Mouse (Mus musculus) stomach, embryonic 14.5 days (tissue): ENCODE results near the gene Sec14l2. TPM values are rescaled to one million over a fixed set of nuclear protein-coding genes. Genes with fewer than 3 reads are reported as not detected.
A peak's percentile ranks its signal among the peaks of the same experiment; 100 is the strongest.

Experiments used
- microRNA-seq: library from miRNA; unstranded; fragments of <30 nt; microRNA quantifications from one replicate; pipeline ENCODE4, GENCODE M21; 2016
- polyA plus RNA-seq: library from polyadenylated mRNA; unstranded; fragments of >200 nt; fragmentation: Nextera tagmentation; extraction: Ambion mirVana; gene quantifications from 2 replicates; pipeline ENCODE4 v1.2.1, GENCODE M21; 2014

The Sec14l2 gene
- polyA plus RNA-seq, 1 experiment from 2014 or later, result 1.4 TPM

Small RNA genes within 50 kb of the gene (microRNA-seq; reads per million reads assigned to microRNA genes)
- 2.6 reads per million, percentile 2 among the genes with 10 or more reads in this experiment for gene Mir3060

Other genes with a start within 250 kb of the Sec14l2 start
- 0.12 and 0.13 TPM in 2 replicates for gene 4921536K21Rik, start 228.3 kb downstream of the Sec14l2 start, polyA plus RNA-seq
- gene Dusp18, start 228.2 kb downstream of the Sec14l2 start, polyA plus RNA-seq, result 12.3 and 13.2 TPM in 2 replicates
- gene Slc35e4, start 208.8 kb downstream of the Sec14l2 start, polyA plus RNA-seq, result 3.7 and 4.1 TPM in 2 replicates
- 38.9 and 42.2 TPM in 2 replicates for gene Tcn2, start 191.3 kb downstream of the Sec14l2 start, polyA plus RNA-seq
- 62.0 and 64.9 TPM in 2 replicates for gene Pes1, start 159.4 kb downstream of the Sec14l2 start, polyA plus RNA-seq
- 0.22 and 0.29 TPM in 2 replicates for gene 4930556J24Rik, start 146.6 kb downstream of the Sec14l2 start, polyA plus RNA-seq
- gene Gal3st1, start 139.8 kb downstream of the Sec14l2 start, polyA plus RNA-seq, result 13.1 and 15.3 TPM in 2 replicates
- 0.51 and 0.76 TPM in 2 replicates for gene Sec14l4, start 92.0 kb downstream of the Sec14l2 start, polyA plus RNA-seq
- gene Sec14l3, start 58.6 kb downstream of the Sec14l2 start, polyA plus RNA-seq, result not detected in 2 replicates
- gene Mtfp1, start 28.0 kb downstream of the Sec14l2 start, polyA plus RNA-seq, result 14.5 and 15.5 TPM in 2 replicates
- gene Rnf215, start 11.8 kb upstream of the Sec14l2 start, polyA plus RNA-seq, result 32.3 and 32.7 TPM in 2 replicates
- 4.4 and 5.7 TPM in 2 replicates for gene Ccdc157, start 36.9 kb upstream of the Sec14l2 start, polyA plus RNA-seq
- gene Sf3a1, start 36.9 kb upstream of the Sec14l2 start, polyA plus RNA-seq, result 55.3 and 59.2 TPM in 2 replicates
- gene Tbc1d10a, start 63.4 kb upstream of the Sec14l2 start, polyA plus RNA-seq, result 17.2 and 19.3 TPM in 2 replicates
- gene Castor1, start 94.8 kb upstream of the Sec14l2 start, polyA plus RNA-seq, result 2.6 and 3.3 TPM in 2 replicates
- 0.18 TPM in 1 of 2 replicates, not detected in the other for gene Osm, start 113.0 kb upstream of the Sec14l2 start, polyA plus RNA-seq
- gene Lif, start 134.1 kb upstream of the Sec14l2 start, polyA plus RNA-seq, result 0.30 and 0.32 TPM in 2 replicates